Mouse (Mus musculus) hindbrain, embryonic 12.5 days (tissue): Measurements from ENCODE around the gene Ppara. TPM values are rescaled to one million over a fixed set of nuclear protein-coding genes. Genes with fewer than 3 reads are reported as not detected.

Source experiments
- ATAC-seq: fragments of 200-750 bp; cut with Nextera tagmentation; 2 replicates; pipeline ENCODE4 v1.8.0; 2017; ENCODE audit warnings: moderate TSS enrichment; ENCODE audit not compliant: low FRiP score
- H3K27ac ChIP-seq: fragments of 300-500 bp; sonication (generic); 2 replicates; pipeline ENCODE4 v1.5.1; 2016; ENCODE audit warnings: mild to moderate bottlenecking
- H3K27me3 ChIP-seq: fragments of 300-500 bp; sonication (generic); 2 replicates; pipeline ENCODE4 v1.6.1; 2016; ENCODE audit warnings: mild to moderate bottlenecking
- H3K36me3 ChIP-seq: fragments of 300-500 bp; sonication (generic); 2 replicates; pipeline ENCODE4 v1.6.1; 2016; ENCODE audit warnings: mild to moderate bottlenecking
- H3K4me1 ChIP-seq: fragments of 300-500 bp; sonication (generic); 2 replicates; pipeline ENCODE4 v1.6.1; 2016
- H3K4me2 ChIP-seq: fragments of 300-500 bp; sonication (generic); replicated peaks from 2 replicates; pipeline ENCODE4 v1.6.1; 2016; ENCODE audit warnings: mild to moderate bottlenecking
- H3K4me3 ChIP-seq: fragments of 300-500 bp; sonication (generic); 2 replicates; pipeline ENCODE4 v1.5.1; 2016; ENCODE audit warnings: mild to moderate bottlenecking
- H3K9ac ChIP-seq: fragments of 300-500 bp; sonication (generic); 2 replicates; pipeline ENCODE4 v1.6.1; 2016; ENCODE audit warnings: mild to moderate bottlenecking, moderate library complexity
- H3K9me3 ChIP-seq: fragments of 300-500 bp; sonication (generic); replicated peaks from 2 replicates; pipeline ENCODE4 v1.6.1; 2016; ENCODE audit warnings: mild to moderate bottlenecking
- WGBS: fragments of 180-500 bp; shearing (Covaris S2); methylation state at CpG from one replicate; pipeline ENCODE4 v1.1.7; 2016; 5-methylcytosine and 5-hydroxymethylcytosine counted together
- polyA plus RNA-seq: library from polyadenylated mRNA; unstranded; fragments of >200 nt; fragmentation: Nextera tagmentation; extraction: Ambion mirVana; gene quantifications from 2 replicates; pipeline ENCODE4 v1.2.1, GENCODE M21; 2016

Gene Ppara
- polyA plus RNA-seq, 1 experiment from 2014 or later, result 1.0 TPM

- Histone ChIP-seq H3K4me2 (peak within 1 kb of the TSS; percentile 98), H3K27me3 (peaks cover 28% of the 10 kb centered on the region), H3K27ac (no peak within 1 kb of the TSS), H3K36me3 (no peaks in the 10 kb centered on the region), H3K9me3 (no peaks in the 10 kb centered on the region; the same call in 1 of the 2 replicates), H3K4me3 (peak within 1 kb of the TSS; percentile 57), H3K4me1 (peaks cover 11% of the 10 kb centered on the region), H3K9ac (peak within 1 kb of the TSS; percentile 68)
- 0 out of 2 replicates have a peak, but pooled peaks have one; percentile 40 for ATAC-seq
- 2% methylated on average over 64 of the region's 65 CpGs for WGBS
These were observed 86.6 kb downstream of the Ppara start, which contains the start of gene Pkdrej for GRCm38 (mm10) chr15:85821203-85822010. TSS of gene Pkdrej (minus strand) at chr15:85821734.

GRCm38 (mm10) chr15:85822011-85822359 lies 87.2 kb downstream of the Ppara start:
- H3K9ac ChIP-seq, result peak overlapping the region; percentile 68
- H3K27ac ChIP-seq, result no peak overlapping the region
- no peak for ATAC-seq
- no peaks in the 10 kb centered on the region; the same call in 1 of the 2 replicates for H3K9me3 ChIP-seq
- H3K4me3 ChIP-seq, result peak overlapping the region; percentile 57
- peak overlapping the region; percentile 98 for H3K4me2 ChIP-seq
- 10% methylated on average over 4 of the region's 4 CpGs for WGBS
- H3K36me3 ChIP-seq, result no peaks in the 10 kb centered on the region
- H3K27me3 ChIP-seq, result peaks cover 28% of the 10 kb centered on the region
- peaks cover 11% of the 10 kb centered on the region for H3K4me1 ChIP-seq

- Histone ChIP-seq H3K9me3 (no peaks in the 10 kb centered on the region), H3K27me3 (peaks cover 6% of the 10 kb centered on the region), H3K4me3 (no peak overlapping the region), H3K27ac (no peak overlapping the region), H3K9ac (no peak overlapping the region), H3K36me3 (no peaks in the 10 kb centered on the region), H3K4me1 (peaks cover 7% of the 10 kb centered on the region), H3K4me2 (no peak overlapping the region)
- WGBS, result 70% methylated on average over 5 of the region's 5 CpGs
- ATAC-seq, result no peak
These were observed 91.9 kb downstream of the Ppara start for GRCm38 (mm10) chr15:85826676-85827075.

- Histone ChIP-seq H3K4me2 (no peak overlapping the region), H3K9ac (no peak overlapping the region), H3K4me3 (no peak overlapping the region), H3K9me3 (no peaks in the 10 kb centered on the region), H3K27me3 (no peaks in the 10 kb centered on the region), H3K27ac (no peak overlapping the region), H3K4me1 (peaks cover 14% of the 10 kb centered on the region), H3K36me3 (no peaks in the 10 kb centered on the region)
- ATAC-seq, result no peak
- 91% methylated on average over 4 of the region's 4 CpGs for WGBS
These were observed 93.3 kb downstream of the Ppara start for GRCm38 (mm10) chr15:85828071-85828470.

- no peaks in the 10 kb centered on the region for H3K9me3 ChIP-seq
- H3K4me1 ChIP-seq, result peaks cover 14% of the 10 kb centered on the region
- 76% methylated on average over 5 of the region's 5 CpGs for whole genome bisulfite sequencing
- H3K4me3 ChIP-seq, result no peak overlapping the region
- H3K4me2 ChIP-seq, result no peak overlapping the region
- no peak overlapping the region for H3K9ac ChIP-seq
- H3K36me3 ChIP-seq, result no peaks in the 10 kb centered on the region
- no peaks in the 10 kb centered on the region for H3K27me3 ChIP-seq
- no peak for ATAC-seq
- no peak overlapping the region for H3K27ac ChIP-seq
These were observed 94.7 kb downstream of the Ppara start for GRCm38 (mm10) chr15:85829470-85829869.

- peak; percentile 92 for ATAC-seq
- Histone ChIP-seq H3K4me3 (peak within 1 kb of the TSS; percentile 53), H3K4me1 (peaks cover 14% of the 10 kb centered on the region), H3K27me3 (no peaks in the 10 kb centered on the region), H3K9me3 (no peaks in the 10 kb centered on the region), H3K36me3 (no peaks in the 10 kb centered on the region), H3K27ac (no peak within 1 kb of the TSS), H3K9ac (peak within 1 kb of the TSS; percentile 62), H3K4me2 (peak within 1 kb of the TSS; percentile 77)
- 1% methylated on average over 27 of the region's 27 CpGs for whole genome bisulfite sequencing
These were observed 97.3 kb downstream of the Ppara start, which contains the start of gene Ttc38 for GRCm38 (mm10) chr15:85831954-85832590. TSS of gene Ttc38 (plus strand) at chr15:85832306.

GRCm38 (mm10) chr15:85832599-85832998 lies 97.8 kb downstream of the Ppara start:
- Histone ChIP-seq H3K9ac (peak overlapping the region; percentile 62), H3K27ac (no peak overlapping the region), H3K4me1 (peaks cover 14% of the 10 kb centered on the region), H3K27me3 (no peaks in the 10 kb centered on the region), H3K4me2 (peak overlapping the region; percentile 77), H3K36me3 (no peaks in the 10 kb centered on the region), H3K9me3 (no peaks in the 10 kb centered on the region), H3K4me3 (peak overlapping the region; percentile 53)
- WGBS, result 49% methylated on average over 8 of the region's 8 CpGs
- ATAC-seq, result no peak

GRCm38 (mm10) chr15:85835335-85835734 lies 100.6 kb downstream of the Ppara start:
- no peak for ATAC-seq
- 62% methylated on average over 3 of the region's 3 CpGs for WGBS
- H3K27ac ChIP-seq, result no peak overlapping the region
- no peak overlapping the region for H3K4me2 ChIP-seq
- H3K9ac ChIP-seq, result no peak overlapping the region
- peaks cover 14% of the 10 kb centered on the region for H3K4me1 ChIP-seq
- no peak overlapping the region for H3K4me3 ChIP-seq
- H3K9me3 ChIP-seq, result no peaks in the 10 kb centered on the region
- no peaks in the 10 kb centered on the region for H3K36me3 ChIP-seq
- H3K27me3 ChIP-seq, result no peaks in the 10 kb centered on the region

- 93% methylated on average over 5 of the region's 5 CpGs for WGBS
- Histone ChIP-seq H3K27me3 (no peaks in the 10 kb centered on the region), H3K36me3 (no peaks in the 10 kb centered on the region), H3K9me3 (no peaks in the 10 kb centered on the region), H3K27ac (no peak overlapping the region), H3K9ac (no peak overlapping the region), H3K4me1 (peaks cover 8% of the 10 kb centered on the region), H3K4me3 (no peak overlapping the region), H3K4me2 (no peak overlapping the region)
- ATAC-seq, result no peak
These were observed 102.1 kb downstream of the Ppara start for GRCm38 (mm10) chr15:85836887-85837286.

- Histone ChIP-seq H3K36me3 (no peaks in the 10 kb centered on the region), H3K9ac (no peak overlapping the region), H3K4me2 (no peak overlapping the region), H3K27me3 (no peaks in the 10 kb centered on the region), H3K4me1 (no peaks in the 10 kb centered on the region), H3K4me3 (no peak overlapping the region), H3K9me3 (no peaks in the 10 kb centered on the region), H3K27ac (no peak overlapping the region)
- ATAC-seq, result no peak
- WGBS, result 40% methylated on average over 6 of the region's 6 CpGs
These were observed 106.2 kb downstream of the Ppara start for GRCm38 (mm10) chr15:85840983-85841382.

- ATAC-seq, result no peak
- no peak overlapping the region for H3K27ac ChIP-seq
- no peak overlapping the region for H3K4me2 ChIP-seq
- no peaks in the 10 kb centered on the region for H3K4me1 ChIP-seq
- H3K27me3 ChIP-seq, result no peaks in the 10 kb centered on the region
- H3K9me3 ChIP-seq, result no peaks in the 10 kb centered on the region
- H3K4me3 ChIP-seq, result no peak overlapping the region
- no peaks in the 10 kb centered on the region for H3K36me3 ChIP-seq
- H3K9ac ChIP-seq, result no peak overlapping the region
- WGBS, result 89% methylated on average over 5 of the region's 5 CpGs
These were observed 107.1 kb downstream of the Ppara start for GRCm38 (mm10) chr15:85841796-85842360.

GRCm38 (mm10) chr15:85845071-85845470 lies 110.3 kb downstream of the Ppara start:
- Histone ChIP-seq H3K4me1 (no peaks in the 10 kb centered on the region), H3K27me3 (no peaks in the 10 kb centered on the region), H3K4me2 (no peak overlapping the region), H3K9ac (no peak overlapping the region), H3K4me3 (no peak overlapping the region), H3K27ac (no peak overlapping the region), H3K36me3 (no peaks in the 10 kb centered on the region), H3K9me3 (no peaks in the 10 kb centered on the region)
- ATAC-seq, result no peak
